Mouse (Mus musculus) C2C12 (cell line): ENCODE measurements around the gene Thbs3.

Source experiments
- CTCF ChIP-seq: IDR thresholded peaks from one replicate; pipeline ENCODE4 v1.5.1; 2011; ENCODE audit not compliant: control insufficient read depth, insufficient read depth, insufficient read length
- FOSL1 ChIP-seq: IDR thresholded peaks from one replicate; pipeline ENCODE4 v1.8.0; 2011; ENCODE audit warnings: mild to moderate bottlenecking, low read length; ENCODE audit not compliant: poor library complexity, insufficient read depth, severe bottlenecking

DNA sequence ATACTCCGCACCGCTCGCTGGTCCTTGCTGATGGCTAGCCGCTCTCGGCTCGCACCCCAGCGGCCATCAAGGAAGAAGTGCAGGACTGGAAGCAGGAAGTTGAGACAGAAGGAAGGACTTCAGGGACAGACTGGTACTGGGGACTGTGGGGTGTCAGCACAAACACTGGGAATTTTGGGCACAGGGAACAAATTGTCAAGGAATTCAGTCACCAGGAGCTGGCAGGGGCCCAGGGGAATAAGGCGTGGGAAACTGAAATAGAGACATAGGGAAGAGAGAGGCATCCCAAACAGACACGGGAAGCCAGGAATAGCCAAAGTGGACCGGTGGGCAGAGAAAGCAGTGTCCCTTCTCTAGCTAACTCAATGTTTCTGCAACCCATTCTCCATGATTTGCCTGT is 21.5 kb downstream of the Thbs3 start:
- TF ChIP-seq CTCF (no peak), FOSL1 (no peak)
